Mouse (Mus musculus) ovary, postnatal 10 days (tissue): ENCODE data around the gene Cachd1.

ENCODE experiments used
- DNase-seq: peaks from one replicate; pipeline ENCODE4 v3.0.0; 2022; ENCODE audit warnings: low spot score

Cachd1 gene

DNA sequence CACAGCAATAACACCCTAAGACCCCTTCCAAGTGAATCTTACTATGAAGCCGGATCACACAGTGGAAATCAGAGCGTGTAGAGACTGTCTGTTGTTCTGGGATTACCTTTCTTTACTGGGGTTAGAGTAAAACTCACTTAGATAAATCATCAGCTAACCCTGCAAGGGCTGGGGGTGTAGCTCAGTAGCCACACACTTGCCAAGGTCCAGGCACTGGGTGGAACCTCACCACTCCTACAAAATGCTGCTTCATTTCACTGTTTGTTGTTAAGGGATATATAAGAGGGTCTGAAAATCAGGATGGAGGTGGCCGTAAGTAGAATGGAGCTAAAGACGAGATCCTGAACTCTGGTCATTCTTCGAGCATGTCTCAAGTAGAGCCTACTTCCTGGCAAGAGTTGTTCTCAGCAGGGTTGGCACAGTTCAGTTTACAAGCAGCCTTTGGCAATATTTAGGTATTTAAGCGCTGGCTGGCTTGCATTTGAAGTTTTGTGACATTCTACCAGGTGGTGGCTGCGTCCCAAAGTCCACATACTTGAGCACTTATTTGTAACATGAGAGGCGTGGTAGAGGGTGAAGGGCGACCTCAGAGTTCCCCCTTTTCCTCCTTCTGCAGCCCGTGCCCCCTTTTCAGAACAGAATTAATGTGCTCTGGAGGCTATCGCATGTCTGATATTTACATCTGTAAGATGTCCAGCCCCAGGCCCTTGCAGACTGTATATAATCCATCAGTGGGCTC lies 146.5 kb downstream of the Cachd1 start:
- DNase-seq = no peak

DNA sequence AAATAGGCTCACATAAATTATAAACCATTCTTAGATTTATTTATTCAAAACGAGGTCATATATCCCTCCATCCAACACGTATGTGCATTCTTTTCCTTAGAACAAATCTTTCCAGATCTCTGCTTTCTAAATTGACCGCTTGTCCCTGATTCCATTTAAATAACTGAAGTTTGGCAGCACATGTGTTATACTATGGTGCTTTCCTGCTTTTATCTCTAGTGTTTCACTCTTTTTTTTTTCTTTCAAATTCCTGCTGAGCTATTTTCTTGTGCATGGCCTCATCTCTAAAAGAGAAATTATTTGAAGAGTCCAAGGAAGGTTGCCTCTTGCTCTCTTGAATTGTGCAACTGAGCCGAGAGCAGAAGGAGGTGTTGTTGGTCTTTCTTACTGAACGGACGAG lies 147.1 kb downstream of the Cachd1 start:
- no peak for DNase-seq

DNA sequence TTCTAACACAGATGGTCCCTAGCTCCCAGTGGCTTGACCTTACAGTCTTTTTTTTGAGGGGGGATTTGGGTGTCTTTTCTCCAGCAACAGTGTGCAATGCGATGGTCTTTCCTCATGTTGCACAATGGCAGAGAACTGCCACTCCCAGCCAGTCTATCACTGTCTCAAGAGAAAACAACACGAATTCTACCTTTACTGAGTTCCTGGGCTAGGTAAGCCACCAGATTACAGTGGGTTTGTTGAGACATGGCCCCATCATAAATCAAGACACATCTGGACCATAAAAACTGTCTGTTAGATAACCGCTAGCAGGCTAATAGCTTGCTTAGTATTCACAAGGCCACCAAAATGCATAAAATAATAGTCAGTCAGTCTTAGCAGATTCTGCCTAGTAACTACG lies 147.8 kb downstream of the Cachd1 start:
- DNase-seq = no peak

DNA sequence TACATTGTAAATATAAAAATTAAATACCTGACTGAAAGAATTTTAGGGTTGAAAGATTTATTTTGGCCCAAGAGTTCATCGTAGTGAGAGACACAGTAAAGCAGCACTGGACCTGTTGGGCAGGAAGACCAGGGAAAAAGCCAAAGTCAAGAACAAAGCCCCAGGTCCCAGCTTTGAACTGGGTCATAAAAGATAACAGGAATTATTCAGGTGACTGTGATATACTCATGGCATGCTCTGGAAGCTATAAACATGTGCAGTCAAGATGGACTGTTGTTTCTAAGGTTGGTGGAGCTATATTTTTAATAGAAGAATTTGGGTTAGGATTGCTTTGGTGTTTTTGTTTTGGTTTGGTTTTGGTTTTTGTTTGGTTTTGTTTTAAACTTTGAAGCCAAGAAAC lies 148.7 kb downstream of the Cachd1 start:
- DNase-seq = no peak

DNA sequence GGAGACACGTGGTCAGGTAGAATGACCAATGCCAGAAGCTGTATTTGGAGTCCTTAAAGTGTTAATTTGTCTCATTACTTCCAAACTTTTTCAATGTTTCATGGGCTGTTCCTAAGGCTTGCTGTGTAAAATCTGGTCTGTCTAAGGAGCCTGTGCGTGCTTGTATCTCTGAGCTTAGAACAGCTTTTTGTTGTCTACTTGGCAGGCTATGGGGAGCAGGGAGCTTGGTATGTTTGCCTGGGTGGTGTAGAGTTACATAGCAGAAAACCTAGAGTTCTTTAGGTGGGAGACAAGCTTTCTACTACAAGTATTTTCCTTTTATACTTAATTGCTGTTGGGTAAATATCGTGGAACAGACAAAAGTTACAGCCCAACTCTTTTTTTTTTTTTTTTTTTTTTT lies 150.1 kb downstream of the Cachd1 start:
- DNase-seq = no peak

DNA sequence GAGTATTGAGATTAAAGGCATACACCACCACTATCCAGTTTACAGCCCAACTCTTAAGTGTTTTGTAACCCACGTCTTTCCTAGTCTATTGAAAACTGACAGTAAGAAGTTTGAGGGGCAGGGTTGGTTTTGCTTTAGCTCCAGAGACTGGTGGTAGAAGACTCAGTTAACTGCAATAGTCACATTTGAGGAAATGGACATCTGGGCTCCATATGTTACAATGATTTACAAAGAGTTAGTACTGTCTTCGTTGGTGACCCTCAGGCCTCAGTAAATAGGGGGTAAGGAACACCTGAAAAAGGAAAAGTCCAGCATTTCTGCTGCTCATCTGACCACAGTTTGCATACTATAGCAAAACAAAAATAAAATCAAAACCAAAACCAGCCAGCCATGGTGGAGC lies 150.6 kb downstream of the Cachd1 start:
- DNase-seq = no peak

DNA sequence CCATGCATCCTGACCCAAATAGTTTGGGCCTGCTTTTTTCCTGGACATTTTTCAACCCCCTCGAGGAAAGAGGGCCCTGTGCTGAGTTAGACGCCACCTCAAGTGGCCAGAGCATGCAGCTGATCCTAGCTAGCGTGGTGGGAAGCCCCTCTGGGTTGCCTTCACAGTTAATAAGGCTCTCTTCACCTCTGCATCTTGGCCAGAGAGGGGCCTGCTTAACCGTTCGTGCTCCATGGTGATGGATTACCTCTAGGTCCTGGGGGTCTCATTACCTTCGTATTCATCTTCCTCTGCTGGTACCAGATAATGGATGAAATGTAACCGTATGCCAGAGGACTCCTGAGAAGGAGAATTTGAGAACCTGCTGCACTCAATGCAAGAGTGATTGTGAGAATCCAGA lies 167.2 kb downstream of the Cachd1 start:
- no peak for DNase-seq

DNA sequence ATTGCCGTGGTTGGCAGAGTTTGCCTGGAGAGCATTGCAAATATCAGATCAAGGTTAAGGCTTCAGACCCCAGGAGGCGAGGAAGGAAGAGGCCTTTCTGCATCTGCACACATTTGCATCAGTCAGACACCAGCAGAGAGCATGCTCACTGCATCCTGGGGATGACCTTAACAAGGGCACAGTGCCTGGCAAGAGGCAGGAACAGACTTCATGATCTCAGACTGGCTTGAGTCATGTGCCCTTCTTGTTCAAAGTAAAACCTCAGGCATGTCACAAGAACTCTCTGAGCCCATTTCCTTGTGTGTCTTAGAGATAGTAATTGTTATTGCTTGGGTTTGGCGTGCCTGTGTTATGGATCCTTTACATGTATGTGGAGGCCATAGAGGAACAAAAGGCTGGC lies 167.8 kb downstream of the Cachd1 start:
- no peak for DNase-seq

DNA sequence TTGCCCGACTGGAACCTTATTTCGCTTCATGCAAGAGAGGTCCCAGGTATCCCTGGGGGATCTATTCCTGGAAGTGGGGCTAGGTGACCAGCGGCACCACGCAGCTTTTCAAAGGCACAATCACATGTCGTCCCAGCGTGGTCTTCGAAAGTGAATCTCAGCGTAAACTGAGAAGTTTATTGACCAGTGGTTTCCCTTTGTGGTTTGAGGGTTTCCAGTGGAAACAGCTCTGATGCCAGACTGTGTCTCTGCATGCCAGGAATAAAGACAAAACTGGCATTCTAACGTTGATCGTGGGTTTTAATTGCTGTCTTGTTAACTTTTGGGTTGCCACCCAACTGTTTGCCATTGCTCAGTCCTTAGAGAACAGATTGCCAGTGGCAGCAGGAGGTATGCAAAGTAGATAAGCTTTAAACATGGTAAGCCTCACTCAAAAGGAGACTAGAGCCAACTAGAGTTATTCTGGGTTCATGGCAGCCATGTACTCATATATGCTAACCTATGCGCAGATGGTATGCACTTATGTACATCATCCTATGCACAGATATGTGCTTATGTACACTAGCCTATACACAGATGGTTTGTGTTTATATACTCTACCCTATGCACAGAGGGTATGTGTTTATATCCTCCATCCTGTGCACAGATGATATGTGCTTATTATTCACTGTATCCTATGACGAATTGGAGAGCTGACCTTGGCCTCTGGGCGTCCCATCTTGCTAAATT lies 168.9 kb downstream of the Cachd1 start:
- no peak for DNase-seq

DNA sequence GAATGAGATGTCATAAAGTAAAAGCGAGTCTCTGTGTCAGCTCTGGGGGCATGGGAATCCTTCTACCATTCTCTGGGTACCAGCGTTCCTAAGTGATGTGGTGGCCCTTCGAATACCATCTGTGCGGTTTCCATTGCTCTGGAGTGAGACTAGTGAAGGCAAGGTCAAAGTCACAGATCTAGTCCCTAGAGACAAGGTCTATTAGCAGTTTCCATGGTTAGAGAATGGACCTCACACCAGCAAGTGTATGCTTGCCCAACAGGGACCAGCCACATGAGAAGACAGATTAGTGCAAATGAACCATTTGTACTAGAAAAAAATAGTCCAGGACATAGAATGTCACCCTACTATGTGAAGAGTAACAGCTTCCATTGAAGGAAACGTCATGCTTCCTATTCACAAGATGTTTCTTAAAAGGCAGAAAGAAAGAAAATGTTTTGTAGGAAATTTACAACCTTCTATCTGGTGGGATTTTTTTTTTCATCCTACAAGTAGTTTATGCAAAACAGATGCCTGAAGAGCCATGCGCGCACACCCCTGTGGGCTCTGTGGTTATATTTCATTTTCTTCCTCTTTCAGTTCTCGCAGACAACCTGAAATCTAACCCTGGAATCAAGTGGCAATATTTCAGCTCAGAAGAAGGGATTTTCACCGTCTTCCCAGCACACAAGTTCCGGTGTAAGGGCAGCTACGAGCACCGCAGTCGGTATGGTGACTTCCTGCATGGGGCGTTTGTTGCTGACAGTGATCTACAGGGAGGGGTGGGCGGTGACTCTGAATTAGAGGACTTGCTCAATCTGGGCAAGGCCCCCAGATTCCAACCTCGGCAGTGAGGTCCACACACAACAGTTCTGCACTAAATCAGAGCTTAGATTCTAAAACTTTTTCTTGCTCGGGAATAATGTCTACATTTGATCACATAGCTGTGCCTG lies 172.3 kb downstream of the Cachd1 start:
- DNase-seq = no peak

DNA sequence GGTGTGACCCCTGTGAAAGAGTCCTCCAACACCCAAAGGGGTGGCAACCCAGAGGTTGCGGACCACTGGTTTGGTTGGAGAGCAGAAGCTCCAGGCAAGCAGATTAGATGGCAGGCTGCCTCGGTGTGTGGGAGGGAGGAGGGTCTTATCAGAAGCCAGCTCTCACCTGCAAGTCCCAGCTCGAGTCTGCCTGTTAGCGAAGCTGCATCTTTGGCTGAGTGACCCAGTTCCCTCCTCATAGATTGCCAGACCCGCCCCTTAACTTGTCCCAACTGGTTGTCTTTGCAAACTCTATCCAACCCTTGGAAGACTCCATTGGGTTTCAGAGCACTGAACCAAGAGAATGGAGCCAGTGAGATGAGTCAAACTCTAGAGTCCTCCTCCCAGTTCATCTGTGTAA lies 173.8 kb downstream of the Cachd1 start:
- DNase-seq = no peak

DNA sequence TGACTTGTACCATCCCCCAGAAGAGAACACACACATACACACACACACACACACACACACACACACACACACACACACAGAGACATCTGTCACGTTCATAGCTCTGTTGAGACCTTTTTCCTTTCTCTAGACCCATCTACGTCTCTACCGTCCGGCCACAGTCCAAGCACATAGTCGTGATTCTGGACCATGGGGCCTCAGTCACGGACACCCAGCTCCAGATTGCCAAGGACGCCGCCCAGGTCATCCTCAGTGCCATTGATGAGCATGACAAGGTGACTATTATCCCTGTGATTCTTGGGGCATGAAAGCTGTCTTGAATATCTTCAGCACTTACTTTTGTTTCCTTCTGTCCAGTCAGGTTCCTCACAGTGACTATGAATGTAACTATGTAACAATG lies 175.4 kb downstream of the Cachd1 start:
- DNase-seq = no peak

DNA sequence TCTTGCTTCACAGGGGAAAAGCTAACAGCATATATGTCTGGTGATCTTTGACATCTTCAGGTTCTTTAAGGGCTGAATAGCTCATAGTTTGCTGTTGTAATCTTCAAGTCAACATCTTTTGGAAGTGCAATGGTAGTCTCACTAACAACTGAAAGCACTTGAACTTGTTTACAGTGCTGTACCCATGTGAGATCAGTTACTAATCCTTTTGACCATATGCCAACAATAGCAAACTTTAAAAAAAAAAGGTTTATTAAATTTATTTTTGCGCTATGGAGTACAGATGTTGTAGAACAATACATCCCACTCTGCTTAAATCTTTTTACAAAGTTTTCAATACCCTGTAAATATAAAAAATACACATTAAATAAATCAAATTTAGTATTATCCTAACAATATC lies 186.9 kb downstream of the Cachd1 start:
- no peak for DNase-seq

DNA sequence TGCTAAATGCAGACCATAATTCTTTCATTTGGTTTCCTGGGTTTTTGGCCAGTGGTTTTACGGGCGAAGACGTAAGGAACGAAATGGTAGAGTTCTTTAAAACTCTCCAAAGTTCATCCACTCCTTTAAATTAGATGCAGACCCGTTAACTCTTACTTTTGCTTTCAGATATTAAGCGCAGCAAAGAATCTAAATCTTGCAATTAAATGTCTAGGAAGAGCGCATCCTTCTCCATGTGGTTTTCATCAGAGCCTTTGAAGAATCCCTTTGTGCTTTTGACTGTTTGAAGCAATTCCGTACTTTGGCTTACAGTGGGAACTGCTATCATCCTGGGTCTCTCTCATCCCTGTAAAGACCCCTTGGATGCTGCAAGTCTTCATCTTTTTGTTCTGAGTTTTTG lies 187.3 kb downstream of the Cachd1 start:
- DNase-seq = no peak

DNA sequence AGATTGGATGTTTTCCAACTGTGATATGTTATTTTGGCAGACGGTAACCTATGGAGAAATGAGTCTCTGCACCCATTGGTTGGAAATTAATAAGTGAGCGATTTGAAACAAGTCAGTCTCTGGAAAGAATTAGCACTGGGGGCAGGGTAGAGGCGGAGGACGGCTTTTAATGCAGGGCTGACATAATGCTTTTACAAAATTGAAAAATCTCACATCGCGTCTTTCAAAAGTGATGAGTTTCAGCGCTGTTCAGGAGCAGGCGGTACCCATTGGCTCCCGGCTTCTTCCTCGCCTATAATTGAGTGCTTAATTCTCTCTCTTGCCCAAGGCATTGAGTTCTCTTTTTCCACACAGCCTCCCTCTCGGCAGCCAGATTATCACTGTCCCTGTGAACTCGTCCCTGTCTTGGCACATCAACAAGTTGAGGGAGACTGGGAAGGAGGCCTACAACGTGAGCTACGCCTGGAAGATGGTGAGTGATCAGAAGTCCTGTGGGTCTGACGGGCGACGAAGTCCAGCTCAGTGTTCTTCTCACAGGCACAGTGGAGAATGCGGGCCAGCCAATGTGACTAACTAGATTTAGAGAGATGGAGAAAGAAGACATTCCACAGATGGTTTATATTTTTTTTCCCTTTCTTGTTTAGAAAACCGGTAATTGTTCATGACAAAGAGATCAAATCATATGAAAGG lies 191.4 kb downstream of the Cachd1 start:
- DNase-seq = no peak

DNA sequence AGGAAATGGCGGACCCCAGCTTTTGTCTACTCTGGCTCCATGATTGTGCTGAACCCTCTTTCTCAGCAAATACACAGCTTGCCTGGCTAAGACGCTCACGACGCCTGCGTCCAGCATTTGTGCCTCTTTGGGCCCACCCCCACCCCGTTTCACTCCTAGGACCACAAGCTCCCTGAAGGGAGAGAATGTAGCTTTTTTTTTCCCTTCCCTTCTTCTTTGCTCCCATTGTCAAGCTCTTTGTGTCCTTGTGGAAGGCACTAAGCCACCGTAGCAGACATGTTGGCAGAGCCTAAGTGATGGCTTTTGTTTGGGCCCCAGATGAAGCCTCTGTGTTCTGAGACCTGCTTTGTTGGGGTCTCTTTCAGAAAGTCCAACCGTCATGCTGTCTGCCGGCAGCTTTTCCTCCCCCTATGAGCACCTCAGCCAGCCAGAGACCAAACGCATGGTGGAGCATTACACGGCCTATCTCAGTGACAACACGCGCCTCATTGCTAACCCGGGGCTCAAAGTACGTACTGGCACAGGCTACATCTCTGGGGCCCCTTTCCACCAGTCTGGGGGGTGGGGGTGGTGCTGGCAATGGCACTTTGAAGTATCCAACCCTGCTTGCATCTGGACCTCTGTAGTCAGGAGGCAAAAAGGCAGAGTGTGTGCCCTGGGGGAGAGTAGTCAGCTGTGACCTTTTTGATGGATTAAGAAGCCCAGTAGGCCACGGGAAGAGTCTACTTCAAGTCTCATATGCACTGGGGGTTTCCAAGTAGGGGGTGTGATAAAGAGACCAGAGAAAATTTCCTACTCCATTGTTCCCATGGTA lies 197.4 kb downstream of the Cachd1 start:
- no peak for DNase-seq

DNA sequence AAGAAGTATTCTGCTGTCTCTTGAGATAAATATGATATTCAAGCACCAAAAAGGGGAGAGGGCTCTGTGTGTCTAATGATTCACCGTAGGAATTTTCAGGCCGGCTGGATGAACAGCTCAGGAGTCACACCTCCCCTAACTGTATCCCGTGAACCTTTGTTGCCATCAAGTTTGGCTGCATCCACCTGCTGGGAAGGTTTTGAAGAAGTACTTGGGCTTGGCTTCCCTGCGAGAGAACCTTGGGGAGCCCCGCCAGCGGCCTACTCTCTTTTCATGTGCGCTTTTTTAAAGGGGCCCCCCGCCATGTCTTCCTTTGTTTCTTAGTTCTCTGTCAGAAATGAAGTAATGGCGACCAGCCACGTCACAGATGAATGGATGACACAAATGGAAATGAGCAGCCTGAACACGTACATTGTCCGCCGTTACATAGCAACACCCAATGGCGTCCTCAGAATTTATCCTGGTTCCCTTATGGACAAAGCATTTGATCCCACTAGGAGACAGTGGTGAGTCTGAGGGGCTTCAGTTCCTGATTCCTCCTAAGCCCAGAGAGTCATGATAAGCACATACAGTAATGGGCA lies 198.1 kb downstream of the Cachd1 start:
- no peak for DNase-seq

DNA sequence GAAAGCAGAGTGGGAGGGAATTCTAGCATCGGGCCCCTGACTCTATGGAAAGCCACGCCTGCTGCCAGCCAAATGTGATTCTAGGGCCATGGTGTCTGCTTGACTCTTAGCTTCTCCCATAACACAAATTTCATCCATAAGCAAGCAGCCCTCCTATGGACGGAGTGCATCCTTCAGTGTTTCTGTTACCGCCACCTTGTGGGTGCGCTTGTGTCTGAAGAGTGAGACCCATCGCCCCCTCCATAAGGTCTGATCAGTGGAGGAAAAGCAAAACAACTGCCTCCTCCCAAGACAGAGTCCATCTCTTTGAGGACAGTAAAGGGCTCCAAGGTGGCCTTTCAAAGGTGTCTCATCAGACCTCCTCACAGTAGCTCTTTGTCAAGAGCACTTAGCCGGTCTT lies 201.0 kb downstream of the Cachd1 start:
- DNase-seq = no peak

DNA sequence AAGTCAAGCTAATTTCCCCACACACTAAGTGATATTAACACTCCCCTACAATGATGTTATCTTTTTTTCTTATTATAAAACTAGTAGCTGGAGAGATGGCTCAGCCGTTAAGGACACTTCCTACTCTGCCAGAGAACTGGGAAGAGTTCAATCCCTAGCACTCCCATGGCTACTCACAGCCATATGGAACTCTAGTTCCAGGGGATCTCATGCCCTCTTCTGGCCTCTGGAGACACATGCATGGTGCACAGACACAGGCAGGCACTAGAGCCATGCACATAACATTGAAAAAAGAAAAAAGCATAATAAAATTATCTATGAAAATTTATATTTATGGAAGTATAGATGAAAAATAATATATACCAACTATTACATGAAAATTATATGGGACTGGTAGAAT lies 210.7 kb downstream of the Cachd1 start:
- DNase-seq = no peak

DNA sequence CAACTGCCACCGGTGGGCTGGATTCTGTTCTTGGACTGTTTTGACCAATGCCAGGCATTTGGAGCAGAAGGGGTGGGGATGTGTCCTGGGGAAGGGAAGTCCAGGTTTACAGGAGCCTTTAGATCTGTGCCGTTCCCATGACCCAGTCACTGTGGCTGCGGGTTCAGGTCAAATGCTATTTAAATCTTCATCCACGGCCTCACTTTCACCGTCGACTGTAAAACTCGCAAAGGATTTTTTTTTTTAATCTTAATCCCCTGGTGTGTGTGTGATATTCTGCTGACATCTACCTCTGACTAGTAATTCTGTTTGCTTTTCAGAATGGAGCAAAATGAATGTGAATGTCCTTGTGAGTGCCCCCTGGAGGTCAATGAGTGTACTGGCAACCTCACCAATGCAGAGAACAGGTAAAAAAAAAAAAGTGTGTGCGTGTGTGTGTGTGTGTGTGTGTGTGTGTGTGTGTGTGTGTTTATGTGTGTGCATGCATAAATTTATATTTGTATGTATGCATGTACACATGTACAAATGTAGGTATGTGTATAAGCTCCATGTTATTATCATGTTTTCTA lies 211.8 kb downstream of the Cachd1 start:
- no peak for DNase-seq

DNA sequence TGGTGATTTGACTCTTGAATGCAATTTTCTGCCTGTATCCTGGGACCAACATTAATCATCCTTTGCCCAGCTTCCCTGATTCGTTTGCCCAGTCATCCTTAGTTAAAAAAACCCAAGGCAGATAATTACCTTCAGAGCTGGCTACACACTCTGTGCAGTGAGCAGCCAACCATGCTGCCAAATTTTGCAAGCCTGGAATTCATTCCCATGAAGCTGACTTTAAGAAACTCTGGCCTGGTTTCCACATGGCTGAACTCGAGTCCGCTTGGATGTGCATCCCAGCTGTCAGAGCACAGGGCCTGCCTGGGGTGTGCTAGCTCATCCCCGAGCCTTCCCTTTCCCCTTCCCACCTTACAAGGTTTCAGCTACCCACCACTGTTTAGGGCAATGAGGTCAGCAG lies 214.5 kb downstream of the Cachd1 start:
- DNase-seq = no peak
